Mouse (Mus musculus) MEL (cell line): ENCODE measurements at regions not wholly inside any gene's neighbourhood (a gene's known extent, or its start where the extent isn't known, plus 50 kb on each side); places are given as distances from the start of the nearest gene placed in this dataset.
A peak's percentile ranks its signal among the peaks of the same experiment; 100 is the strongest.

ENCODE experiments used
- DNase-seq: peaks from one replicate; pipeline ENCODE4 v3.0.0; 2011; ENCODE audit warnings: low read depth, low spot score
- H3K27ac ChIP-seq: 2 replicates; pipeline ENCODE4 v1.5.1; 2012; ENCODE audit warnings: low read depth, mild to moderate bottlenecking, control low read depth, low read length, moderate library complexity; ENCODE audit not compliant: control insufficient read depth
- H3K27me3 ChIP-seq, 2 experiments: fragments of 150-350 bp in 1 of 2; sonication (generic) in 1 of 2; 2 replicates each; pipeline ENCODE4 v1.6.1; 2012; ENCODE audit warnings: low read length in 2 of 2, mild to moderate bottlenecking in 2 of 2, improper control_type of control experiment in 1 of 2, moderate library complexity in 1 of 2; ENCODE audit not compliant: insufficient read depth in 2 of 2, control insufficient read depth in 1 of 2
- H3K36me3 ChIP-seq, 2 experiments: 2 replicates each; pipeline ENCODE4 v1.6.1; 2012 to 2014; ENCODE audit warnings: low read length in 2 of 2, improper control_type of control experiment in 1 of 2, inconsistent platforms in 1 of 2, mild to moderate bottlenecking in 1 of 2; ENCODE audit not compliant: insufficient read depth in 2 of 2, control insufficient read depth in 1 of 2
- H3K4me1 ChIP-seq, 2 experiments: fragments of 150-350 bp in 1 of 2; sonication (generic) in 1 of 2; 2 replicates each; pipeline ENCODE4 v1.6.1; 2012; ENCODE audit warnings: low read length in 2 of 2, improper control_type of control experiment in 1 of 2, mild to moderate bottlenecking in 1 of 2; ENCODE audit not compliant: insufficient read depth in 2 of 2, control insufficient read depth in 1 of 2
- H3K4me3 ChIP-seq, 2 experiments: fragments of 150-350 bp in 1 of 2; sonication (generic) in 1 of 2; 2 replicates each; pipeline ENCODE4 v1.5.1; 2012; ENCODE audit warnings: low read depth in 2 of 2, low read length in 2 of 2, mild to moderate bottlenecking in 2 of 2, moderate library complexity in 2 of 2, control low read depth in 1 of 2, improper control_type of control experiment in 1 of 2; ENCODE audit not compliant: control insufficient read depth in 1 of 2, insufficient read depth in 1 of 2
- H3K79me2 ChIP-seq: 2 replicates; pipeline ENCODE4 v1.6.1; 2012; ENCODE audit warnings: mild to moderate bottlenecking, low read length, moderate library complexity; ENCODE audit not compliant: control insufficient read depth, poor library complexity, insufficient read depth
- H3K9ac ChIP-seq: 2 replicates; pipeline ENCODE4 v1.6.1; 2012; ENCODE audit warnings: low read depth, mild to moderate bottlenecking, control low read depth, low read length, moderate library complexity; ENCODE audit not compliant: control insufficient read depth, poor library complexity, severe bottlenecking
- H3K9me3 ChIP-seq: fragments of 150-350 bp; sonication (generic); replicated peaks from 2 replicates; pipeline ENCODE4 v1.6.1; 2012; ENCODE audit warnings: mild to moderate bottlenecking, low read length, improper control_type of control experiment, moderate library complexity; ENCODE audit not compliant: insufficient read depth
- E2F4 ChIP-seq: IDR thresholded peaks from 2 replicates; pipeline ENCODE4 v1.6.1; 2011; ENCODE audit warnings: low read depth, low read length, improper control_type of control experiment, borderline replicate concordance
- ETS1 ChIP-seq: IDR thresholded peaks from 2 replicates; pipeline ENCODE4 v1.6.1; 2012; ENCODE audit warnings: low read depth, mild to moderate bottlenecking, inconsistent platforms, low read length, improper control_type of control experiment, moderate library complexity
- GATA1 ChIP-seq: IDR thresholded peaks from 2 replicates; pipeline ENCODE4 v1.6.1; 2011; ENCODE audit warnings: low read depth, low read length, improper control_type of control experiment
- HCFC1 ChIP-seq: IDR thresholded peaks from 2 replicates; pipeline ENCODE4 v1.6.1; 2012; ENCODE audit warnings: low read depth, mild to moderate bottlenecking, inconsistent platforms, low read length, improper control_type of control experiment, moderate library complexity
- MAZ ChIP-seq: IDR thresholded peaks from 2 replicates; pipeline ENCODE4 v1.6.1; 2012; ENCODE audit warnings: low read depth, mild to moderate bottlenecking, inconsistent platforms, low read length, improper control_type of control experiment
- MXI1 ChIP-seq: IDR thresholded peaks from 2 replicates; pipeline ENCODE4 v1.6.1; 2011; ENCODE audit warnings: mild to moderate bottlenecking, low read depth, low read length, improper control_type of control experiment
- USF2 ChIP-seq, 2 experiments: IDR thresholded peaks; 2 replicates each; pipeline ENCODE4 v1.6.1; 2011 to 2012; ENCODE audit warnings: improper control_type of control experiment in 2 of 2, low read length in 2 of 2, borderline replicate concordance in 1 of 2, inconsistent platforms in 1 of 2, low read depth in 1 of 2, mild to moderate bottlenecking in 1 of 2; ENCODE audit not compliant: insufficient read depth in 1 of 2

GRCm38 (mm10) chr7:31208237-31209054 is 52.8 kb upstream of the Gramd1a start (continued):
- TF ChIP-seq HCFC1 (peak; percentile 98), GATA1 (no peak), ETS1 (no peak), MAZ (no peak)

GRCm38 (mm10) chr7:31207563-31208236 is 52.0 kb upstream of the Gramd1a start:
- peaks cover 2 to 12% of the 10 kb centered on the region in 2 experiments; a peak in 2 of 4 replicates for H3K4me1 ChIP-seq
- H3K27me3 ChIP-seq = no peaks in the 10 kb centered on the region
- no peak for TF ChIP-seq GATA1
- TF ChIP-seq E2F4 = no peak
- 0 out of 2 replicates have a peak, but pooled peaks have one; percentile 12 for TF ChIP-seq MXI1
- TF ChIP-seq USF2 (IDR thresholded peaks at IDR 0.05; ENCODE audit: borderline replicate concordance in 1 of 2, insufficient read depth in 1 of 2, low read depth in 1 of 2, low read length in 2 of 2) = no peak
- H3K27ac ChIP-seq = no peak overlapping the region
- H3K9me3 ChIP-seq = no peaks in the 10 kb centered on the region
- H3K4me3 ChIP-seq = peak overlapping the region; percentile 96 to 100
- peak overlapping the region; percentile 59 for H3K9ac ChIP-seq
- H3K36me3 ChIP-seq = peaks cover 0 to 8% of the 10 kb centered on the region in 2 experiments; a peak in 2 of 4 replicates
- H3K79me2 ChIP-seq = peaks cover 6% of the 10 kb centered on the region
- DNase-seq = no peak
